Mouse (Mus musculus): ENCODE measurements around the gene Gm20661.

Gm20661 gene

GRCm38 (mm10) chr9:107968531-107968930, 14.3 kb upstream of the Gm20661 start:
- no peak for DNase-seq

DNA sequence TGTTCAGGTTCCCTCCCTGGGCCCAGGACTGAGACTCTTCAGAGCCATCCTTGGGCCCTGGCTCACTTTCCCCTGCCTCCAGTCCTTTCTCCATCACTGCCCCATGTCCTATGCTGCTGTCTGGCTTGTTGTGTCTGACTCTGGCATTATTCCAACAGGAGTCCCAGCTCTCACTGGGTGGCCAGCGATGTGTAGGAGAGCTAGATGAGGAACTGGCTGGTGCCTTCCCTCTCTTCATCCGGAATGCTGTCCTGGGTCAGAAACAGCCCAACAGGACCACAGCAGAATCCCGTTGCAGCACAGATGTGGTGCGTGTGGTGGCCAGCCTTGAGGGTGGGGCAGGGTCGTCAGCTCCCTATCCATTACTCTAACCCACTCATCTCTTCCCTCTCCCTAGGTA, 12.5 kb upstream of the Gm20661 start:
- DNase-seq: no peak

- no peak for DNase-seq
Observed at GRCm38 (mm10) chr9:107971690-107972541, 10.9 kb upstream of the Gm20661 start.

DNA sequence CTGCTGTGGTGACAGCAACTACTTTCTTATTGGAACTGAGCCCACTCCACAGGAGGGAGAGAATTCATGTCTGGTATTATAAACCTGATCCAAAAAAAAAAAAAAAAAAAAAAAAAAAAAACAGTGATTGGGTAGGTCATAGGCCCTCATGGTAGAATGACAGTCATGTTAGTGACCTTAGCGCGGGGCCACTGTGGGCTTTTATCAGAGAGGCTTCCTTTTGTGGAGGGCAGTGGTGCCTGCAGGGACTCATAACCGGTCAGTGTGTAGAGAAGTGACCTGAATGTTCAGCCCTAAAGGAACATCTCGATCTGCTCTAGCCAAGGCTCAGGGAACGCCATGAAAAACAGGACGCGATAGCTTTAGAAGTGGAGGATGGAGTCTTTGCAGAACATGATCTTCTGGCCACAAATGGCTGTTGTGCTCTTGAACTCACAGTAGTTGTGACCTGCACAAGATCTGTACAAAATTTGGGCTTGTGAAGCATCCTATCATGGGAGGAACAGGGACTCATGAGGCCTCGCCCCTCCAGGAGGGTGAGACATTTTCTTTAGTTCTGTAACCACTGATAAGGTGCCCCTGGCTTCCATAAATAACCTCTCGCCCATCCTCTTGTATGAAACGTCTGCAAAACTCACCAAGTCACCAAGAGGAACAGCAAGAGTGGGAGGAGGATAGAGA, 8.2 kb upstream of the Gm20661 start:
- no peak for DNase-seq

GRCm38 (mm10) chr9:107975399-107976386, 7.2 kb upstream of the Gm20661 start, which contains the start of gene Uba7:
TSS of gene Uba7 (plus strand) at chr9:107975505.
- DNase-seq: no peak

DNA sequence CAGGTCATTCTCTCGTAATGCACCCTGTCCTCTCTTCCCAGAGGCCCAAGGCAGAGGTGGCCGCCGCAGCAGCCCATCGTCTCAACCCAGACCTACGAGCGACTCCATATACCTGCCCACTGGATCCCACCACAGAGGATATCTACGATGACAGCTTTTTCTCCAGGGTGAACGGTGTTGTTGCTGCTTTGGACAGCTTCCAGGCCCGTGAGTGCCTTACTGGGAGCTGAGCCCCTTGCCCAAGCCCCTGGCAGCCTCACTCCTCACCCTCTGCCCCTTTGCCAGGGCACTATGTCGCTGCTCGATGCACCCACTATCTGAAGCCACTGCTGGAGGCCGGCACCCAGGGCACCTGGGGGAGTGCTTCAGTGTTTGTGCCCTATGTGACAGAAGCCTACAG, 4.0 kb upstream of the Gm20661 start:
- no peak for DNase-seq

GRCm38 (mm10) chr9:107981684-107982605, 913 bp upstream of the Gm20661 start:
- DNase-seq: no peak

DNA sequence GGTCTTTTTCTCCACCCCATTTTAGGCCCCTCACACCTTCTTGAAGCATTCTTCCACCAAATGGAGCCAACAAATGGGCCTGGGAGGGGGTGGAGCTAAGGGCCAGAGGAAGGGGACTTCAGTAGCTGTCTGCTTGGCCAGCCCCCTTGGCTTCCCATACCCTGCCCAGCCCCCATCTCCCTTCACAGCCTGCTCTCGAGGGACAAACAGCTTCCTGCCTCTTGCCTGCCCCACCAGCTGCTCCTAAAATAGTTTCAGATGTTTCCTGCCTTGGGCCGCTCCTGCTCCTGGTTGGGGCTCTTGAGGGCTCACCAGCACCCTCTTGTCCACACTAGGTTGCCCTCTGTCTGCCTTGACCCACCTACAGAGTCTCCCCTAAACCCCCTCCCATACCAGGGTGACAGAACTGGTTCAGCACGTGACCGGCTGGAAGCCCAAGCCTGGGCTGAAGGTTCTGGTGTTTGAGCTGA, 598 bp downstream of the Gm20661 start:
- DNase-seq: peak; percentile 29

DNA sequence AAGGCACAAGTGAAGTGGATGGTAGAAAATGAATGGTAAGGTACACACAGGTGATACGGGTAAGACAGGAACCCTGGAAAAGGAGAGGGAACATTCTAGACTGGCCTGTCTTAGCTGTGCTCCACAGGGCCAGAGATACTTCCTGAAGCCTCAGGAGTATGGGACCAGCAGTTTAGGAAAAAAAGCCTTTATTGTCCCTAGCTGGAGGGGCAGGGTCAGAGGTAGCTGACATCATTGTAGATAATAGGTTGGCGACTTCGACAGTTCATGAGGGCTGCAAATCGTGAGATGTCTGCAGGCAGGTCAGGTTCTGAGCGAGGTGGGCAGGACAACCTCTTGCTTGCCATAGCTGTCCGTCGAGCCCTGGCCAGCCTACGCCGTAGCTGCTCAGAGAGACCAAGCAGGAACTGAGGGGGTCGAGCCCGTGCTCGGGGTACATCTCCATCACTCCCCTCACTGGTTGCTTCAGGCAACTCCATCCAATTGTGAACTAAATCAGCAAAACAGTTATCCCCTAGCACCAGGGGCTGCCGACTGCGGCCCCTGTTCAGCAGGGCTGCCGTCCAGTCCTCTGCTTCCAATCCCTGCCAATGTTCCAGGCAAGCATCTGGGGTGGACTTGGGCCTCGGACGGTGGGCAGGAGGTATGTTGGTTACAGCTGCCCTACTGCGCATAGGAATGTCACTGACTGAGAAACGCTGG, 1.3 kb downstream of the Gm20661 start:
- DNase-seq: no peak

- DNase-seq: no peak
Observed at GRCm38 (mm10) chr9:107984754-107985055, 1.8 kb downstream of the Gm20661 start.

- peak; percentile 70 for DNase-seq
Observed at GRCm38 (mm10) chr9:107985131-107986119, 2.6 kb downstream of the Gm20661 start, which contains the start of gene Inka1. TSS of gene Inka1 (minus strand) at chr9:107985879.

- peak; percentile 79 for DNase-seq
Observed at GRCm38 (mm10) chr9:107986376-107986775, 3.5 kb downstream of the Gm20661 start.

DNA sequence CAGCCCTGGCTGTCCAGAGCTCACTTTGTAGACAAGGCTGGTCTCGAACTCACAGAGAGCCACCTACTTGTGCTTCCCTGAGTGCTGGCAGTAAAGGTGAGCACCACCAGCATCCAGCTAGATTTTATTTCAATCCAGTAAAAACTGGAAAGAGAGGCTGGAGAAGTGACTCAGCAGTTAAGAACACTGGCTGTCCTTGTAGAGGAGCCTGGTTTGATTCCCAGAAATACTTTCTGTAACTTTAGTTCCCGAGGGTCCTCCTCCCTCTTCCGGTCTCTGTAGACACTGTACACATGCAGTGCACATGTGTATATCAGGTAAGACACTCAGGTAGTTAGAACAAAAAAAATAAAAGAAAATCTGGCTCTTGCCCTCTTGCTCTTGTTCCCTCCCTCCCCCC, 5.1 kb downstream of the Gm20661 start:
- DNase-seq: no peak

- no peak for DNase-seq
Observed at GRCm38 (mm10) chr9:107992197-107992596, 9.3 kb downstream of the Gm20661 start, which contains the start of gene Cdhr4. TSS of gene Cdhr4 (plus strand) at chr9:107992497.

GRCm38 (mm10) chr9:107993013-107993412, 10.2 kb downstream of the Gm20661 start:
- DNase-seq: no peak

DNA sequence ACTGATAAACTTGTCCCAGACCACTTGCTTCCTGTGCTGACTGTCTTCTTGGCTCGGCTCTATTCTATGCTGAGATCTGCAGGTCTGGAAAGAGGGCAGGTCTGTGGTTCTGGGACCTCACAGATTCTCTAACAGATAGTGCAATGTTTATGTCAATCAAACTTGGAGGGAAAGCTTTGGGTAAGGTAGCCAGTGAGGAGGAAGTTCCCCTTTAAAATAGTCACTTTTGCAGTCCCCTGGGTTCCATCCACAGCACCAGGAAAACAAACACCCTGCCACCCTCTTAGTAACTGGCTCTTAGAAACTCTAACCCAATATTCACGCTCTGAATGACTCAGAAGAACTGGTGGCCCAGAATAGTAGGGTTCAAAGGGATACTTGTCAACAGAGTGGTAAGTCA, 11.6 kb downstream of the Gm20661 start:
- DNase-seq: no peak

DNA sequence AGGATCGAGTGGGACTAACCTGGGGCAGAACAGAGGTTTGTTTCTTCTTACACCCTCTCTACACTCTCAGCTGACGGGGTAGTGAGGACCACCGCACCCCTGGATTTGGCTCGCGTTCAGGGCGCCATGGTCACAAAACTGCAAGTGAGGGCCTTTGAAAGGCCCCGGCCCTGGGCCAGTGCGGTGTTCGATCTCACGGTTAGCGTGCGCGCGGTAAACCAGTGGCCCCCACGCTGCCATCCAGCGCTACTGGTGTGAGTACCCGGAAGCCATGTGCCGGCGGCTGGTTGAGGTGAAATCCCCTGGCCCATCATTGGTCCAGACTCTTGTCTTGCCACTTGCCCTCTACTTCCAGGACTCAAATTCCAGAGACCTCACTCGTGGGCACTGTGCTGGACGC, 12.7 kb downstream of the Gm20661 start:
- no peak for DNase-seq

- DNase-seq: no peak
Observed at GRCm38 (mm10) chr9:107996049-107996448, 13.2 kb downstream of the Gm20661 start, which contains the start of gene Gm20662. TSS of gene Gm20662 (plus strand) at chr9:107996349.

- DNase-seq: peak; percentile 100
Observed at GRCm38 (mm10) chr9:108001922-108002770, 19.3 kb downstream of the Gm20661 start, which contains the start of gene Ip6k1. TSS of gene Ip6k1 (plus strand) at chr9:108002501.
